Mouse (Mus musculus): ENCODE results near the gene Rad51d. TPM values are rescaled to one million over a fixed set of nuclear protein-coding genes. Genes with fewer than 3 reads are reported as not detected.

Gene Rad51d
- polyA plus RNA-seq, 1 experiment from 2014 or later, result 8.3 TPM

DNA sequence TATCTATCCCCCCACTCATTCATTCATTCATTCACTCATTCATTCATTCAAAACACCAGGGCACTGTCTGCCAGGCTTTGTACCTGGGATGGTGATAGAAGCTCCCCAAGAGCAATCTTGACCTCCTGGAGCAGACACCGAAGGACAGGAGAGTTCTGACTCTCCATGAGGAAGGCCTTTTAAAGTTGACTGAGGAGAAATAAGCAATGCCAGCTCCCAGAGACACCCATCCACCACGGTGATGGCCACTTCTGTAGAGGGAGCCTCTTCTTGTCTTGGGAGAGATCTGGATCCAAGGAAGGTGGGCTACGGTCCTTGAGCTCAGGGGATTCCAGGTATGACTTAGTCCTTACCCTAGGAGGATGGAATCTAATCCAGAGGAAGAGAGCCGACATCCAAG lies 19.8 kb upstream of the Rad51d start, which contains the start of gene Unc45b:
Gene Unc45b (plus strand): TSS at position 301 of the 400 bp plus-strand sequence.
- WGBS, result 74% methylated on average over 4 of the region's 4 CpGs
- no peak for DNase-seq (ENCODE audit: low spot score)
- TF ChIP-seq EP300 (optimal IDR thresholded peaks at IDR 0.05) (no peak), CTCF (IDR thresholded peaks at IDR 0.05; ENCODE audit: low read depth) (no peak)

DNA sequence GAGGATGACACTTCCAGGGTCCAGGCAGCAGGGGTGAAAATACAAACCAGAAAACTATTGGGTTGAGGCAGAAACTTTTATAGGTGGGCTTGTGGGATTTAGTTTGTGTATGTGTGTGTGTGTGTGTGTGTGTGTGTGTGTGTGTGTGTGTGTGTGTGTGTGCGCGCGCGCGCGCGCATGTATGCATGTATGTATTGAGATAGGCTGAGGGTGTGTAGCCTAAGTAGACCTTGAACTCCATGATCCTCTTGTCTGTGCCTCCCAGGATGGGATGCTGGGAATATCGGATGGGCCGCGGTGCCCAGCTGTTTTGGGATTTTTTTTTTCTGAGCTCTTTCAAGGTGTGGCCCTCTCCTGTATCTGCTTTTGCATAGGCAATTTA lies 18.2 kb upstream of the Rad51d start:
- Histone ChIP-seq H3K27me3 (ENCODE audit: control insufficient read depth, insufficient read depth, low read length) (no peaks in the 10 kb centered on the region), H3K9ac (ENCODE audit: low read length) (peak overlapping the region; percentile 18; the same call in 1 of the 2 replicates), H3K4me3 (ENCODE audit: low read depth, low read length) (no peak overlapping the region), H3K9me3 (ENCODE audit: control insufficient read depth, low read length) (no peaks in the 10 kb centered on the region), H3K4me2 (replicated peaks; ENCODE audit: low read depth) (peak overlapping the region; percentile 87), H3K27ac (replicated peaks) (no peak overlapping the region), H3K4me1 (replicated peaks; ENCODE audit: control insufficient read depth, insufficient read depth) (peaks cover 3% of the 10 kb centered on the region), H3K36me3 (ENCODE audit: control insufficient read depth, insufficient read depth, low read length) (peaks cover 12% of the 10 kb centered on the region)
- no peak for DNase-seq (ENCODE audit: low spot score)
- TF ChIP-seq EP300 (optimal IDR thresholded peaks at IDR 0.05) (no peak), CTCF (IDR thresholded peaks at IDR 0.05; ENCODE audit: low read depth) (no peak)
- ATAC-seq (ENCODE audit: low FRiP score, low TSS enrichment), result no peak
- WGBS, result 59% methylated on average over 10 of the region's 10 CpGs

More for the DNA sequence above, 19.8 kb upstream of the Rad51d start, which contains the start of gene Unc45b:
- H3K4me3 ChIP-seq (ENCODE audit: low read depth, low read length), result no peak within 1 kb of the TSS
- H3K36me3 ChIP-seq (ENCODE audit: control insufficient read depth, insufficient read depth, low read length), result no peaks in the 10 kb centered on the region; the same call in 1 of the 2 replicates
- H3K9me3 ChIP-seq (ENCODE audit: control insufficient read depth, low read length), result no peaks in the 10 kb centered on the region
- no peaks in the 10 kb centered on the region for H3K27me3 ChIP-seq (ENCODE audit: control insufficient read depth, insufficient read depth, low read length)
- H3K4me2 ChIP-seq (replicated peaks; ENCODE audit: low read depth), result no peak within 1 kb of the TSS
- no peak for ATAC-seq (ENCODE audit: low FRiP score, low TSS enrichment)
- no peak within 1 kb of the TSS for H3K27ac ChIP-seq (replicated peaks)
- H3K9ac ChIP-seq (ENCODE audit: low read length), result no peak within 1 kb of the TSS
- peaks cover 3% of the 10 kb centered on the region for H3K4me1 ChIP-seq (replicated peaks; ENCODE audit: control insufficient read depth, insufficient read depth)

DNA sequence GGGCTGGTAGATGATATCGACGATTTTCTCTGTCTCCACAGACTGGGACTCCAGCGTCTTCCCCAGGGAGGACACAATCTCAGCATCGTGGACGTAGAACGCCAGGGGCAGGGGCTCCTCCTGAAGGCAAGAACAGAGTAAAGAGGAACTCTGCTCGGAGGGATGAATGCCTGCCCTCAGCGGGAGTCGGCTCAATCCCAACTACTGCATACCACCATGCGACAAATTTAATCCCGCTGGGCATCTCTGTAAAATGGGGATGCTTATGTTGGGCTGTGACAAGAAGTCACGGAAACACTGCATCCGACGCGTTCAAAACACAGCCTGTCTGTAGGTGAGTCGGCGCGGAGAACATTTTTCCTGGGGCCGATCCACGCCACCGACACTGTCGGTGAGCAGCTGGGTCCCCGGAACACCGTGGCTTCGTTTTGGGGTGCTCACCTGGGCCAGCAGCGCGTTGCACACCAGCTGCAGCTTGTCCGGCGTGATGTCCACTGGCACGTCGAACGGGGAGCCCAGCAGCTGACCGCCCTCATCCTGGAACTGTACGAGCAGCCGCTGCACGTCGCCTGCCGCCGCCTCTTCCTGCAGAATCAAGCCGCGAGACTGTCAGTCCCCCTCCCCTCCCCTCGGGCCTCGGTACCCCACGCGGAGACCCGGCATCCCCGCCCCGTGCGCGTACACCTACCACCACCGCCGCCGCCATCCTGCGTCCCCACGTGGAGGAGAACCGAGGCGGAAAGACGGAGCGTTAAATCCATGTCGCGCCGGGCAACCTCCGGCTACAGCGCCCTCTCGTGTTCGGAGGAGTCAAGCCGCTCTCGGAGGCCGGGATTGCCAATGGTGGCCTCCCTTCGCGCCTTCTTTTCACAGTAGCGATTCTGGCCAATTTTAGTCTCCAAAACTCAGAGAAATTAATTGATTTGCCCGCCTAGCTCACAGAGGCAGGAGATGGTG lies 17.5 kb upstream of the Rad51d start, which contains the start of gene Nle1:
Gene Nle1 (minus strand): TSS at position 761 of the 957 bp plus-strand sequence.
- Histone ChIP-seq H3K36me3 (ENCODE audit: control insufficient read depth, insufficient read depth, low read length) (peaks cover 18% of the 10 kb centered on the region), H3K27me3 (ENCODE audit: control insufficient read depth, insufficient read depth, low read length) (no peaks in the 10 kb centered on the region), H3K9ac (ENCODE audit: low read length) (peak within 1 kb of the TSS; percentile 74), H3K4me2 (replicated peaks; ENCODE audit: low read depth) (peak within 1 kb of the TSS; percentile 87), H3K4me3 (ENCODE audit: low read depth, low read length) (peak within 1 kb of the TSS; percentile 74), H3K4me1 (replicated peaks; ENCODE audit: control insufficient read depth, insufficient read depth) (peaks cover 3% of the 10 kb centered on the region), H3K27ac (replicated peaks) (no peak within 1 kb of the TSS), H3K9me3 (ENCODE audit: control insufficient read depth, low read length) (no peaks in the 10 kb centered on the region)
- peak; percentile 93 for DNase-seq (ENCODE audit: low spot score)
- 2% methylated on average over 67 of the region's 73 CpGs for WGBS
- ATAC-seq (ENCODE audit: low FRiP score, low TSS enrichment), result peak; percentile 74
- peak; percentile 97 for TF ChIP-seq CTCF (IDR thresholded peaks at IDR 0.05; ENCODE audit: low read depth)
- no peak for TF ChIP-seq EP300 (optimal IDR thresholded peaks at IDR 0.05)

DNA sequence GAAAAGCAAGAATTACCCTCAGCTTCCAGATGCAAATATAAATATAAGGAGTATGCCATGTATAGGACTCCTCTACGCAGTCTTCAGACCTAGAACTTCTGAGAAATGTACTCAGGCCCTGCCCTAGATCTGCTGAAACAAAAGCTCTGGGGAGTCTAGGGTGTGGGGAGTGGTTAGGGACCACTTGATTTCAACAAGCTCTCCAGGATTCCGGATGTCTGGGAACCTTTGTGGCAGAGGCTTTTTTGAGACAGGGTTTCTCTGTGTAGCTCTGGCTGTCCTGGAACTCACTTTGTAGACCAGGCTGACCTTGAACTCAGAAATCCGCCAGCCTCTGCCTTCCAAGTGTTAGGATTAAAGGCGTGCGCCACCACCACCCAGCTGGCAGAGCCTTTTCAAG lies 15.4 kb upstream of the Rad51d start:
- Histone ChIP-seq H3K4me3 (ENCODE audit: low read depth, low read length) (no peak overlapping the region), H3K27ac (replicated peaks) (no peak overlapping the region), H3K27me3 (ENCODE audit: control insufficient read depth, insufficient read depth, low read length) (no peaks in the 10 kb centered on the region), H3K9me3 (ENCODE audit: control insufficient read depth, low read length) (no peaks in the 10 kb centered on the region), H3K4me2 (replicated peaks; ENCODE audit: low read depth) (no peak overlapping the region), H3K9ac (ENCODE audit: low read length) (no peak overlapping the region), H3K4me1 (replicated peaks; ENCODE audit: control insufficient read depth, insufficient read depth) (peaks cover 3% of the 10 kb centered on the region), H3K36me3 (ENCODE audit: control insufficient read depth, insufficient read depth, low read length) (peaks cover 27% of the 10 kb centered on the region)
- DNase-seq (ENCODE audit: low spot score) (no peak), ATAC-seq (ENCODE audit: low FRiP score, low TSS enrichment) (no peak)
- TF ChIP-seq EP300 (optimal IDR thresholded peaks at IDR 0.05), result no peak
- no peak for TF ChIP-seq CTCF (IDR thresholded peaks at IDR 0.05; ENCODE audit: low read depth)
- 95% methylated on average over 5 of the region's 5 CpGs for WGBS

DNA sequence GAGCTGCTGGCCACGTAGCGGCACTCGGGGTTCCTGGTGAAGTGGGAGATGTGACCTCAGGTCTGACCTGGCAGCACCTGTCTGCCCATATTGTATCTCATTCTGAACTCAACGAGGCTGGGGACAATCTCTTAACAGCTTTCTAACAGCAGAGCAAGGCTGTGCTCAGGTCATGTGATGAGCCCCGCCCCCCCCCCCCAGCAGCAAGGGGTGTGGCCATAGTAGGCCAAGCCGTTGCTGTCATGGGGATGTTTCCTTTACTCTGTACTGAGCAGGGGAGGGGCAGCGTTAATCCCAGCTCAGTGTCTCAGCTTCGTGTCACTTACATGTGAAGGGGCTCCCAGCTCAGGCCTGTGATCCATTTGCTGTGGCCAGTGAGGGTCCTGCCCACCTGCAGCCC lies 14.5 kb upstream of the Rad51d start:
- TF ChIP-seq CTCF (IDR thresholded peaks at IDR 0.05; ENCODE audit: low read depth), result no peak
- no peak for TF ChIP-seq EP300 (optimal IDR thresholded peaks at IDR 0.05)

More for the DNA sequence above, 14.5 kb upstream of the Rad51d start:
- WGBS, result 51% methylated on average over 8 of the region's 8 CpGs
- H3K36me3 ChIP-seq (ENCODE audit: control insufficient read depth, insufficient read depth, low read length), result peaks cover 32% of the 10 kb centered on the region
- H3K9me3 ChIP-seq (ENCODE audit: control insufficient read depth, low read length), result no peaks in the 10 kb centered on the region
- H3K4me3 ChIP-seq (ENCODE audit: low read depth, low read length), result no peak overlapping the region
- H3K4me2 ChIP-seq (replicated peaks; ENCODE audit: low read depth), result no peak overlapping the region
- no peak for DNase-seq (ENCODE audit: low spot score)
- no peak for ATAC-seq (ENCODE audit: low FRiP score, low TSS enrichment)
- H3K27ac ChIP-seq (replicated peaks), result no peak overlapping the region
- no peak overlapping the region for H3K9ac ChIP-seq (ENCODE audit: low read length)
- peaks cover 3% of the 10 kb centered on the region for H3K4me1 ChIP-seq (replicated peaks; ENCODE audit: control insufficient read depth, insufficient read depth)
- no peaks in the 10 kb centered on the region for H3K27me3 ChIP-seq (ENCODE audit: control insufficient read depth, insufficient read depth, low read length)
